Mouse (Mus musculus) cerebellum, postnatal 10 days (tissue): ENCODE measurements around the gene Wnt10b.
"Not testable (repeated sequence)": the region's sequence is repeated elsewhere in the genome, so short reads cannot be mapped to it uniquely, and the experiment has no call there.

Experiments used
- DNase-seq, 2 experiments: peaks; one replicate each; pipeline ENCODE4 v3.0.0; 2021; ENCODE audit warnings: mixed read lengths in 2 of 2

Gene Wnt10b

DNA sequence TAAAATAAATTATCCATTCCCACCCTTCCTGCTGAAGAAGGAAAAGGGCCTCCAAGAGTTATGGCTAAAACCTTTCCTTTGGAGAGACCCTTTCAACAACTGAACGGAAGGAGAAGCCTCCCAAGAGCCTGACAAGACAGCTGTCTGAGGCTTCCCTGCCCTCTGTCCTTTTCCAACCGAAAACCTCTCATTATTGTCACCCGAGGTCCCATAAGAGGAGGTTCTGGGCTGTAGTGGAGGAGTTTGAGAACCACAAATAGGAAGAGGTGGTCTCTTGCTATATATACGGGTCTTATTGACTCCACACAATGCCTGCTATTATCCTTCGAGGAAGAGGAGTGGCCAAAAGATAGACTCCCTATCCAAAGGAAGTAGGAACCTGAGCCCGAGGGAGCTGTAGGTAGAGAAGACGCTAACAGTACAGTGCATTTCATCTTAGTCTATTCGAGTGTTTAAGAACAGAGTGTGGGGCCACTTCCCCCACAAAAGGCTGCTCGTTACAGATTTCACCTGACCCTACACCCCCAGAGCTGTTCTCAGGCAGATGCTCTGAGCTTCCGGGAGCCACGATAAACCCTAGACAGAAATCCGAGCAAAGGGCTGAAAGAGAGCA is 6.0 kb downstream of the Wnt10b start:
- DNase-seq: no peak

GRCm38 (mm10) chr15:98768259-98768658 is 9.7 kb downstream of the Wnt10b start:
- DNase-seq: no peak

GRCm38 (mm10) chr15:98765929-98766328 is 12.0 kb downstream of the Wnt10b start:
- DNase-seq: peak in 1 of 2 experiments; percentile 37

DNA sequence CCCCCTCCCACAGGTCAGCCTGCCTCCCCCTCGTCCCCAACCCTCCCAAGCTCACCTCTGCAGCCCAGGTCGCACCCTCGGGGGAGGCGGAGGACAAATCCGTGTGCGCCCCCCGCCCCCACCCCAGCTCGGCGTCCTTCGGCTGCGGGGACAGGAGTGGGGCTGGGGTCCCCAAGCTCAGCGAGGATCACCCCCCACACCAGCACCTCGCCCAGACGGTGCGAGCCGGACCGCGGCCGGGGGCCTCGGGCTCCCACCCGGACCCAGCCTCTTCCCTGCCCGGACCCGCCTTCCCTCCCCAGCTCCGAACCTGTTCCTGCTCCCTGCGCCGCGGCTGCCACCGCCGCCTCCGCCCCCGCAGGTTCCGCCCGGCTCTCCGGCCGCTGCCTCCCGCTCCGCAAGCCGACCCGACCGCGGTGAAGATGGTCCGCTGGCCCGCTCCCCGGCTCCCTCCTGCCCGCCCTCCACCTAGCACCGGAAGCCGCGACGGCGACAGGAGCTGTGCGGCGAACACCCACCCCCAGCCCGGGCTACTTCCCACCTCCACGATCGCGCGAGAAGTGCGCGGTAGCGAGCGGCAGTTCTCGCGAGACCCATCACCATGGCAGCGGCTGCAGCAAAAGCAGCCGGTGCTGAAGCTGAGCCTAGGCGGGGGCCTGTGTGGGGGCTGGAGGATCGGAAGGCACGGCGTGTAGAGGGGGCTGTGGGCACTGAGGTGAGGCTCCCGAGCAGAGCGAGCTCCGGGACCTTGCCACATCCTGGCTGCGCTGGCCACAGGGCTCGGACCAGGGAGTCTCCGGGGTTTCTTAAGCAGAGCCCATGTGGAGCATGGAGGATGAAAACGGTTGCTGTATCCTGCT is 15.1 kb downstream of the Wnt10b start, which contains the start of gene Arf3:
Arf3 (minus strand) TSS at position 545 of the 860 bp plus-strand sequence.
- peak; percentile 97 to 98 for DNase-seq

DNA sequence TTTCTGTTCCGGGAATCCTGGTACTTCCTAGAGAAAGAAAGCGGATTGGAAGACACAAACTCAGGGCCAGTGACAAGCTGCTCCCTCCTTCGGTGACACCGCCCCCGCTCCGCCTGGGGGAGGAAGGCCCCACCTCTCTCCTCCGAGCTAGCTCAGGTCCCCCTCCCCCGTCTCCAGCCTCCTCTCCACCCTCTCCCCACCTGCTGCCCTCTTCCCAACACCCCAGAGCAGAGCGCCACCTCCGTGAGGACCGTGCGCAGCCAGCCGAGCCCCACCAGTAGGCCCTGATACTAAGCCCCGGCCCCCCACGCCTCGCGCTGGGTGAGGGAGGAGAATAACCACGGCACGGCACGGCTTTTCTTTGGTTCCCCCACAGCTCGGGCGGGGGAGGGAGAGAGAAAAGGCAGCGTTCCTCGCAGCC is 15.7 kb downstream of the Wnt10b start:
- peak; percentile 89 to 92 for DNase-seq

GRCm38 (mm10) chr15:98754125-98754524 is 23.8 kb downstream of the Wnt10b start:
- DNase-seq: no peak

DNA sequence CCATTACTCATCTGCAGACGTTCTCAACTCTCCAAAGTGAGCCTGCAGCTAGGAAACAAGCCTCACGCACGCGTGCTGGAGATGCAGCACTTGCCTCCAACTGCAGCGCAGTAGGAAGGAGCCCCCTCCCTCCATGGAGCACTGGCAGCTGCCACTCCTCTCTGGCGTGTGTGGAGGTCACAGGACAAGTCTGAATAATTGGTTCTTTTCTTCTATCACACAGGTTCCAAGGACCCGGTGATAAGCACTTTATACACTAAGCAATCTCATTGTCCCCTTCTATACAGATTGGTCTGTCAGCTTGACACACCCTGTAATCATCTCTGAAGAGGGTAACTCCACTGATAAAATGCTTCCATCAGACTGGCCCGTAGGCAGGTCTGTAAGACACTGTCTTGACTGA is 24.9 kb downstream of the Wnt10b start:
- DNase-seq: no peak

GRCm38 (mm10) chr15:98749093-98749492 is 28.9 kb downstream of the Wnt10b start:
- DNase-seq: no peak

DNA sequence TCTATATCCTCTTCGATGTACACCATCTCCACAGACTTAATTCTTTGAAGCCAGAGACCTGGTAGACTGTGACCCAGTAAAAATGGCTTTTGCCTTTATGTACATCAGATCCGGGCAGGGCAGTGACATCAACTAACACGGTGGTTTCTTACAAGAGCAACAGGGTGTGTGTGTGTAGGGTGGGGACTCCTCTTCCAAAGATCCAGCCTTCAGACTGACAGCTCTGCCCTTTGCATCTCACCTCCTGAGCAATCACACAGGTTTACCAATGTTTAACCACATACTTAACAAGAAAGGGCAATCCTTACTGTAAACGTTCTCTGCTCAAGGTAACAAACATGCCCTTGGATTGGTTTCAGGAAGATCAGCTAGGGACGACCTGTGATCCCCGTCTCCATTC is 30.7 kb downstream of the Wnt10b start:
- no peak for DNase-seq

DNA sequence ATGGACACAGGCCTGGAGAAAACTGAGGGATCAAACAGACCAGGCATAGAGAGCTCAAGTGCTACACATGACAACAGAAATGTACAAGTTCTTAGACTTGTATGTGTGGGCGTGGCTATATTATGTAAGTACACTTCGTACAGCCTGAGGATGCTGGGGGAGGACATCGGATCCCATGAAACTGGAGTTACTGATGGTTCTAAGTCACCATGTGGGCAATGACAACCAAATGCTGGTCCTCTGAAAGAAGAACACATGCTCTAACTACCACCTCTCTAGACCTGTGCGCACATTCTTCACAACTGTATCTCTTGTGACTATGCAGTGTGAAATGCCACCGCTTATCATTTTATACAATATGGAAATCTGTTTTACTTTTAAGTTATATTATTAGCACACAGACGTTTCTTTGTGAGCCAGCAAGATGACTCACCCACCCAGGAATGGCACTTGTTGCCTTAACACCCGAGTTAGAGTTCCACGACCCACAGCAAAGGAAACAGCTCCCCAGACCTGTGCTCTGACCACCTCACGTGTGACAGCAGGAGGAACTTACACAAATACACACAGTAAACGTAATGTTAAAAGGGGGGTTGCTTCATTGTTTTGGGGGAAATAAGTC is 31.5 kb downstream of the Wnt10b start:
- DNase-seq: no peak

DNA sequence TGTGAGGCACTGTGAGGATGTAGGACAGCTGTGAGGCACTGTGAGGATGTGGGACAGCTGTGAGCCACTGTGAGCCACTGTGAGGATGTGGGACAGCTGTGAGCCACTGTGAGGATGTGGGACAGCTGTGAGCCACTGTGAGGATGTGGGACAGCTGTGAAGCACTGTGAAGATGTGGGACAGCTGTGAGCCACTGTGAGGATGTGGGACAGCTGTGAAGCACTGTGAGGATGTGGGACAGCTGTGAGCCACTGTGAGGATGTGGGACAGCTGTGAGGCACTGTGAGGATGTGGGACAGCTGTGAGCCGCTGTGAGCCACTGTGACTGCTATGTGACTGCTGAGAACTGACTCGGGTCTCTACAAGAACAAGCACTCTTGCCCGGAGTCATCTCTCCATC is 34.1 kb downstream of the Wnt10b start:
- DNase-seq: not testable (repeated sequence)

DNA sequence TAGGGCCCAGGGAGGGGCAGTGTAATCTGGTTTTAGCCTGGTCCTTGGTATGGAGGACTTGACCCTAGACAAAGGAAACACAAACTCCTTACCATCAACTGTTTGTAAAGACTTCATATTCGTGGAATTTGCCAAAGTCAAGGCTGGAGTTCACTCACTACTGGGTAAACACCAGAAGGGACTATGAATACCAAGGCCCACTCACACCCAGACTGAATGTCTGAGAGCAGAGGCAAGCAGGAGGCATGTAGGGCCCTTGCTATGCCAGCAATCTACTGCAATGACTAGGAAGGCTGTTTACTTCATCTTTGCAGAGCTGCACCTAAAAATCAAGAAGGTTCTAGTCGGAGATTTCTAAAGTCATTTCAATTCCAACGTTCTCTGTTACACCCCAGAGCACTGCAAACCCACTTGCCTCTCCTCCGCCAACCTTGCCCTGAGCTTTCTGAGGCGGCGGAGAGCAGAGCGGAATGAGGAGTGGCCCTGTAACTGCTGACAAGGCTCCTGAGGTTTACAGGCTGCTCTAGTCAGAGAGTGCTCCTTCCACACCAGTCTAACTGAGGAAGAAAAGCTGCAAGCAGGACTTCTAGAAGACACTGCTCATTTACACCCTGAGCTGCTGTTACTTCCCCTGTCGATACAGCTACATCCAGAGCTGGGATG is 35.1 kb downstream of the Wnt10b start:
- no peak for DNase-seq

GRCm38 (mm10) chr15:98740219-98740618 is 37.7 kb downstream of the Wnt10b start:
- no peak for DNase-seq

DNA sequence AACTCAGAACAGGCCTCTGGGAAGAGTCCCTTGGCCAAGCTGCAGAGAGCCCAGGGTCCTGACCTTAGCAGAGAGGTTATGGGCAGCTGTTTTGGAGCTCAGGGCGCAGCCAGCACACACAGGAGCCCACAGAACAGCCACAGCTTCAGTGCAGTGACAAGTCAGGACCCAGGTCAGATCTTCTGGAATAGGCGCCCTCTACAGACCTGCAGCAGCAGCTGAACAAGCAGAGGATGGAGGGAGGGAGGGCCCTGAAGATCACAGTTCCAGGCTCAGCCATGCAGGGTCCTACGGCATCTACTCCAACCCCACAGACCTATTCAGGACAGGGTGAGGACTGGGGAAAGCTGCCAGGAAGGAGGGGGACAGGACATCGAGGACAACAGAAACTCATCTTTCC is 39.2 kb downstream of the Wnt10b start:
- DNase-seq: no peak

DNA sequence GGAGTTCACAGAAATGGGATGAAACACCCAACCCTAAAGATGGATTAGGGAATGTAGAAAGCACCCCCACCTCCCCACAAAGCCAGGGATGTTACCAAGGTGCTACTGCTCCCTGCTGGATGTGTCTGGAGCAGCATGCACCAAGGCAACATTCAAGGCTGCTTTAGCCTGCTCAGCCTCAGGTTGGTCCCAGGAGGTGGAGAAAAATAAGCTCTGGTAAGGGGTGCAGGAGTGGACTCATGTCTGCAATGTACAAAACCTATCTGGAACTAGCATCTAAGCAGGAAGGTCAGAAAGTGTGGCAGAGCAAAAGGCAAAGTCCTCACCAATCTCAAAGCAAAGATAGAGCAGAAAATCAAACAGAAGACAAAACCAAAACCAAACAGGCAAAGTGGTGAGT is 40.1 kb downstream of the Wnt10b start:
- peak; percentile 69 to 75 for DNase-seq

DNA sequence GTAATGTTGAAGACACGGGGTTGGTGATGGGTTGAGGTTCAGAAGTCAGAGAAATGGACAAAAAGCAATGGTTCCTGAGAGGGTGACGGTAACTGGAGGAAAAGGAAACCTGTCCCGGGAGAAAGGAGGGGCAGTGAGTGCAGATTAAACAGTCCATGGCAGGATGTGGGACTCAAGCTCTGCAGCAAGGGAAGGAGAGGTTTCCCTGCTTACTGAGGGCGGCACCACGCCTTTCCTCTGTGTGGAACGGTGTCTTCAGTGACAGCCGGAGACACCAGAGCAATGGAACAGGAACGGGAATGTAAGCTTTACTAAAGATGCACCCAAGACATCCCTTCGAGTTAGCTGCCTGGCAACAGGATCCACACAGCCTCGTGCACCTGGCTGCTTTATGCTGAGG is 41.4 kb downstream of the Wnt10b start:
- no peak for DNase-seq

DNA sequence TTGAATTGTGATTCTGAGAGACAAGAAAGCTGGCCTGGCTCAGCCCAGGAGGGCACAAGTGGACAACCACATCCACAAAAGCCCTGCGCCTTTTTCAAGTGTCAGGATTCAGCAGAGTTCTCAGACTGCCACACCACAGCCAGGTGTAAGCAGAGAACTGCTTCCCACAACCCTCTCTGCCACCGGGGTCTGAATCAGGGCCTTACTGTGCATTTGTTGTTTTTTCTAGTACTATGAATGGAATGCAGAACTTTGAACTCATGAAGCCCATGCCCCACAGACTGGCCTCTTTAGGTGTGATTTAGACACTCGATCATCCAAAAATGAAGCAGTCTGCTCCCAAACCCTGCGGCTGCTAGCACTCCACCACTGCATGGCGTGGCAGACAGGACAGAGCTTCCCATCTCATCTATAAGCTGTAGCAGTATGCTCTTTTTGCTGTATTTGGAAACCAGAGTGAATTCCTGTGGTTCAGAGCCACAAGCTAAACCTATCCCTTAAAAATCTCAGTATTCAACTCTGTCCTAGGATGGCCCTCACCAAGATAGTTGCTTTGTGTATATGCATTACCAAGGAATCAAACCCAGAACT is 43.9 kb downstream of the Wnt10b start:
- no peak for DNase-seq

DNA sequence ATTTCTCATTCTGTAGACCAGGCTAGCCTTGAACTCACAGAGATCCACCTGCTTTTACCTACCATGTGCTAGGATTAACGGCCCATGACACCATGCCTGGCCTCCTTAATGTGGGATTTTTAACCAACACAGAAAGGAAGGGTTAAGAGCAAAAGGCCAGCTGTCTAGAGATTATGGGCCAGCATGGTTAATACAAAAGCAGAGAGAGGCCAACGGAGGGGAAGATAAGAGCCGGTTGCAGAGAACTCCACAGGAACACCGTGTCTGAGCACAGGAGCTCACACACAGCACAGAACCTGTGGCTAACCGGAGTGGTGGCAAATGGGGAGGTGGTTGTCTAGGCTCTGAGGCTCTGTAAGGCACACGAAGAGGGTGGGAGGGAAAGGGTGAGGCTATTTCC is 44.6 kb downstream of the Wnt10b start:
- DNase-seq: no peak

GRCm38 (mm10) chr15:98732006-98732531 is 45.9 kb downstream of the Wnt10b start:
- no peak for DNase-seq

- no peak for DNase-seq
Observed at GRCm38 (mm10) chr15:98730790-98731189, 47.2 kb downstream of the Wnt10b start.

DNA sequence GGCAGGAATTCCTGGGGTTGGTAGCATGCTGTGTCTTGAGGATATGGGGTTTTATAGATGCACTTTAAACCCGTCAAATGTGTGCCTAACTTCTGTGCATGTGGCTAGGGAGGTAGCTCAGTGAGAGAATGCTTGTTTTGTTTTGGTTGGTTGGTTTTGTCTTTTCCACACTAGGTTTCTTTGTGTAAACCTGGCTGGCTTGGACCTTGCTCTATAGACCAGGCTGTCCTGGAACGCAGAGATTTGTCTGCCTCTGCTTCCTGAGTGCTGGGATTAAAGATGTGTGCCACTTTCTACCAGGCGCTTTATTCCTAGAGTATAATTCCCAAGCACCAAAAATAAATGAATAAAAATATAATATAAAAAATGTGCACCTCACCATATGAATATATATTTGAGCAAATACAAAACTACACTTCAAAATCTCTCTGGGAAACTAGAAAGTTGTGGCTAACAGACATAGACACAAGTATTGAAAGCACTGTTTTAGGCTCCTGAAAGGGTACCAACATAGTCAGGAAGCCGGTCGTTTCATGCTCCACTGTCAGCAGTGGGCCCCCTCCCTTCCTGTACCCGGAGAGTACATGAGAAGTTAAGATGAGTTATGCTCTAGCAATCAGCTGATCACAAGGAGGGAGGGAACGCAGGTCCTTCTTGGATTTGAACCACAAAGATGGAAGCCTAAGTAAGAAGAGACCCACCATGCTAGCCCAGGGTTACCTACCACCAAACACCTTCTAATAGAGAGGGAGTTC is 48.0 kb downstream of the Wnt10b start:
- no peak for DNase-seq

DNA sequence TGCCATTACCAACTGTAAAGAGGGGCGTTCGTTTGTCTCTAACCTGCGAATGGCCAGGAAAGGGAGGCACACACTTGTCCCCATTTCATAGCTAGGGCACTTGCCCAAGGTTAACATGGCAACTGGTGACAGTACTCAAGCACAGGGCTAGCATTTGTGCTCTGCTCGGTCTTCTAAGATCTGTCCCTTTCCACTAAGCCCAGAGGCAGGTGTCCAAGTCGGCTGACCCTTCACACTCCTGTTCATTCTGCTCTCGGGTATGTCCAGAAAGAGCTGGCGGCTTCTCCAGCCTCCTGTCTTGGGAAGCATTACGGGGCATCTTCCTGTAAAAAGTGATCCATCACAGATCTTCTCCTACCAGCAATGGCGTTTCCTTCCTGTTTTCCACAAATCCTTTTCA is 49.6 kb downstream of the Wnt10b start:
- peak; percentile 46 to 54 for DNase-seq
